Mouse (Mus musculus) common myeloid progenitor, adult 5-6 weeks (primary cell): ENCODE data around the gene Olfr1152. TPM values are rescaled to one million over a fixed set of nuclear protein-coding genes. Genes with fewer than 3 reads are reported as not detected.

Source experiments
- ATAC-seq: replicated peaks from 2 replicates; pipeline ENCODE4 v1.8.0; 2016; ENCODE audit warnings: low read depth, mild to moderate bottlenecking, moderate TSS enrichment, inconsistent platforms; ENCODE audit not compliant: poor library complexity, severe bottlenecking
- total RNA-seq: library from RNA; stranded (forward); fragments of 200-1000, 187-1606 nt; gene quantifications from 2 replicates; pipeline ENCODE4 v1.2.3, GENCODE M21; 2017

Olfr1152 gene
- not detected in 2 replicates for total RNA-seq

DNA sequence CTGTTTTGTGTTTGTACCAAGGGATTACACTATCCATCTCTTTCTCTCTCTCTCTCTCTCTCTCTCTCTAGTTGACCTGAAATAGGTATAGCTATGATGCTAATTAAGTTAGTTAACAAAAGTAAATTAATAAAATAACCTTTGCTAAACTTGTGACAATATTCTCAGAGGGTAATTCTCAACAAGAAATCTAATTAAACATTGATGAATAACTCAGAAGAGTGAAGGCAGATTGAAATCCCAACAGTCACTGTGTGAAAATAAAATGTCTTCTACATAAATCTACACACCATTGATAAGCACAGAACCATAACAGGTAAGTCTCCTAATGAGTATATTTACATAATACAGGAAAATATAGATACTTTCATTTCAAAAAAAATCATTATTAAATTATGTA, at the start of gene Olfr1152:
TSS of gene Olfr1152 (plus strand) at position 301 of the 400 bp plus-strand sequence.
- no peak for ATAC-seq

GRCm38 (mm10) chr2:87830233-87830632, 36.1 kb upstream of the Olfr1152 start, which contains the start of gene Olfr1148:
TSS of gene Olfr1148 (plus strand) at chr2:87830533.
- ATAC-seq: no peak

- ATAC-seq: no peak
These were observed 22.6 kb upstream of the Olfr1152 start, which contains the start of gene Olfr1150-ps1 for GRCm38 (mm10) chr2:87843693-87844092. TSS of gene Olfr1150-ps1 (plus strand) at chr2:87843993.

GRCm38 (mm10) chr2:87855562-87855961, 10.7 kb upstream of the Olfr1152 start, which contains the start of gene Olfr1151:
TSS of gene Olfr1151 (plus strand) at chr2:87855862.
- ATAC-seq: no peak

- ATAC-seq: no peak
These were observed 28.4 kb downstream of the Olfr1152 start, which contains the start of gene Olfr1153 for GRCm38 (mm10) chr2:87894662-87895061. TSS of gene Olfr1153 (plus strand) at chr2:87894962.

GRCm38 (mm10) chr2:87905066-87905465, 38.8 kb downstream of the Olfr1152 start, which contains the start of gene Olfr1154:
TSS of gene Olfr1154 (minus strand) at chr2:87905166.
- ATAC-seq: no peak

Other genes starting within 250 kb of the Olfr1152 start
- gene Olfr1131, start 239.4 kb upstream of the Olfr1152 start, total RNA-seq: not detected in 2 replicates
- gene Olfr1132, start 229.0 kb upstream of the Olfr1152 start, total RNA-seq: not detected in 2 replicates
- not detected in 2 replicates for gene Olfr1133, start 219.1 kb upstream of the Olfr1152 start, total RNA-seq
- gene Olfr1134, start 208.0 kb upstream of the Olfr1152 start, total RNA-seq: not detected in 2 replicates
- gene Olfr1135, start 192.8 kb upstream of the Olfr1152 start, total RNA-seq: not detected in 2 replicates
- not detected in 2 replicates for gene Olfr1136, start 172.5 kb upstream of the Olfr1152 start, total RNA-seq
- gene Olfr1137, start 153.3 kb upstream of the Olfr1152 start, total RNA-seq: not detected in 2 replicates
- gene Olfr1138, start 126.5 kb upstream of the Olfr1152 start, total RNA-seq: not detected in 2 replicates
- not detected in 2 replicates for gene Olfr1140, start 122.7 kb upstream of the Olfr1152 start, total RNA-seq
- not detected in 2 replicates for gene Olfr1141, start 112.5 kb upstream of the Olfr1152 start, total RNA-seq
- gene Olfr152, start 87.0 kb upstream of the Olfr1152 start, total RNA-seq: not detected in 2 replicates
- gene Olfr1143, start 65.9 kb upstream of the Olfr1152 start, total RNA-seq: not detected in 2 replicates
- gene Olfr1145, start 56.7 kb upstream of the Olfr1152 start, total RNA-seq: not detected in 2 replicates
- gene Olfr1148, start 36.0 kb upstream of the Olfr1152 start, total RNA-seq: not detected in 2 replicates
- not detected in 2 replicates for gene Olfr1150-ps1, start 22.5 kb upstream of the Olfr1152 start, total RNA-seq
- gene Olfr1151, start 10.6 kb upstream of the Olfr1152 start, total RNA-seq: not detected in 2 replicates
- not detected in 2 replicates for gene Olfr1153, start 28.5 kb downstream of the Olfr1152 start, total RNA-seq
- gene Olfr1154, start 38.7 kb downstream of the Olfr1152 start, total RNA-seq: not detected in 2 replicates
- gene Olfr1155, start 78.6 kb downstream of the Olfr1152 start, total RNA-seq: not detected in 2 replicates
- not detected in 2 replicates for gene Olfr1156, start 86.6 kb downstream of the Olfr1152 start, total RNA-seq
- not detected in 2 replicates for gene Olfr1157, start 101.8 kb downstream of the Olfr1152 start, total RNA-seq
- gene Olfr74, start 108.2 kb downstream of the Olfr1152 start, total RNA-seq: not detected in 2 replicates
- gene Olfr1158, start 123.6 kb downstream of the Olfr1152 start, total RNA-seq: not detected in 2 replicates
- gene Olfr1160, start 141.8 kb downstream of the Olfr1152 start, total RNA-seq: not detected in 2 replicates
- gene Olfr1161, start 156.3 kb downstream of the Olfr1152 start, total RNA-seq: not detected in 2 replicates
- not detected in 2 replicates for gene Olfr73, start 171.2 kb downstream of the Olfr1152 start, total RNA-seq
- gene Olfr1162, start 184.6 kb downstream of the Olfr1152 start, total RNA-seq: not detected in 2 replicates
- gene Olfr1163, start 205.3 kb downstream of the Olfr1152 start, total RNA-seq: not detected in 2 replicates
- gene Olfr1164, start 227.5 kb downstream of the Olfr1152 start, total RNA-seq: not detected in 2 replicates